Mouse (Mus musculus) inflammation-experienced regulatory T-cells, adult 16 weeks (primary cell): Measurements from ENCODE around the gene Kl. TPM values are rescaled to one million over a fixed set of nuclear protein-coding genes. Genes with fewer than 3 reads are reported as not detected.

Experiments
- polyA plus RNA-seq: library from polyadenylated mRNA; unstranded; fragments of 100-300 nt; shearing (Covaris generic); gene quantifications from one replicate; pipeline ENCODE4 v1.2.1, GENCODE M21; 2017

Gene Kl
- not detected for polyA plus RNA-seq

DNA sequence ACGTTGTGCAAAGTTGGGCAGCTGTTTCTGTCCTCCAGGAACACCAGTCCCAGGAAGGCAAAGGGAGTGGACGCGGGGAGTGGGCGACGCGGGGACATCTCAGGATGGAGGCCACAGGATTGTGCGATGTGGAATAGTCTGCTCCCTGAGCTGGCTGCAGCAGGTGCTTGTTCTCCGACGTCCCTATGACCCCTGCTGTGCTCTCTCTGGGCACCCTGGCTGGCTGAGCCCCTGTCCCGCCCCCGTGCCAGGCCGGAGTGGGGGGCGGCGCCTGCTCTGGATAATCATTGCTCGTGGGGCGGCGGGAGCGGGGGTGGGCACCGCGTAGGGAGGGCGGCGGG is at the start of gene Kl:
Kl (plus strand) TSS at position 280 of the 341 bp plus-strand sequence.

